Mouse (Mus musculus) MEL (cell line): ENCODE results near the gene Fbxl15. TPM values are rescaled to one million over a fixed set of nuclear protein-coding genes. Genes with fewer than 3 reads are reported as not detected.

Experiments
- DNase-seq: peaks from one replicate; pipeline ENCODE4 v3.0.0; 2011; ENCODE audit warnings: low read depth, low spot score
- H3K27ac ChIP-seq: 2 replicates; pipeline ENCODE4 v1.5.1; 2012; ENCODE audit warnings: low read depth, mild to moderate bottlenecking, control low read depth, low read length, moderate library complexity; ENCODE audit not compliant: control insufficient read depth
- H3K27me3 ChIP-seq, 2 experiments: fragments of 150-350 bp in 1 of 2; sonication (generic) in 1 of 2; 2 replicates each; pipeline ENCODE4 v1.6.1; 2012; ENCODE audit warnings: low read length in 2 of 2, mild to moderate bottlenecking in 2 of 2, improper control_type of control experiment in 1 of 2, moderate library complexity in 1 of 2; ENCODE audit not compliant: insufficient read depth in 2 of 2, control insufficient read depth in 1 of 2
- H3K36me3 ChIP-seq, 2 experiments: 2 replicates each; pipeline ENCODE4 v1.6.1; 2012 to 2014; ENCODE audit warnings: low read length in 2 of 2, improper control_type of control experiment in 1 of 2, inconsistent platforms in 1 of 2, mild to moderate bottlenecking in 1 of 2; ENCODE audit not compliant: insufficient read depth in 2 of 2, control insufficient read depth in 1 of 2
- H3K4me1 ChIP-seq, 2 experiments: fragments of 150-350 bp in 1 of 2; sonication (generic) in 1 of 2; 2 replicates each; pipeline ENCODE4 v1.6.1; 2012; ENCODE audit warnings: low read length in 2 of 2, improper control_type of control experiment in 1 of 2, mild to moderate bottlenecking in 1 of 2; ENCODE audit not compliant: insufficient read depth in 2 of 2, control insufficient read depth in 1 of 2
- H3K4me3 ChIP-seq, 2 experiments: fragments of 150-350 bp in 1 of 2; sonication (generic) in 1 of 2; 2 replicates each; pipeline ENCODE4 v1.5.1; 2012; ENCODE audit warnings: low read depth in 2 of 2, low read length in 2 of 2, mild to moderate bottlenecking in 2 of 2, moderate library complexity in 2 of 2, control low read depth in 1 of 2, improper control_type of control experiment in 1 of 2; ENCODE audit not compliant: control insufficient read depth in 1 of 2, insufficient read depth in 1 of 2
- H3K79me2 ChIP-seq: 2 replicates; pipeline ENCODE4 v1.6.1; 2012; ENCODE audit warnings: mild to moderate bottlenecking, low read length, moderate library complexity; ENCODE audit not compliant: control insufficient read depth, poor library complexity, insufficient read depth
- H3K9ac ChIP-seq: 2 replicates; pipeline ENCODE4 v1.6.1; 2012; ENCODE audit warnings: low read depth, mild to moderate bottlenecking, control low read depth, low read length, moderate library complexity; ENCODE audit not compliant: control insufficient read depth, poor library complexity, severe bottlenecking
- H3K9me3 ChIP-seq: fragments of 150-350 bp; sonication (generic); replicated peaks from 2 replicates; pipeline ENCODE4 v1.6.1; 2012; ENCODE audit warnings: mild to moderate bottlenecking, low read length, improper control_type of control experiment, moderate library complexity; ENCODE audit not compliant: insufficient read depth
- CHD1 ChIP-seq: IDR thresholded peaks from 2 replicates; pipeline ENCODE4 v1.6.1; 2012; ENCODE audit warnings: low read depth, mild to moderate bottlenecking, inconsistent platforms, low read length, improper control_type of control experiment
- EP300 ChIP-seq, 2 experiments: IDR thresholded peaks; 2 replicates each; pipeline ENCODE4 v1.6.1; 2011; ENCODE audit warnings: improper control_type of control experiment in 2 of 2, low read length in 2 of 2, low read depth in 1 of 2, mild to moderate bottlenecking in 1 of 2
- GATA1 ChIP-seq: IDR thresholded peaks from 2 replicates; pipeline ENCODE4 v1.6.1; 2011; ENCODE audit warnings: low read depth, low read length, improper control_type of control experiment
- HCFC1 ChIP-seq: IDR thresholded peaks from 2 replicates; pipeline ENCODE4 v1.6.1; 2012; ENCODE audit warnings: low read depth, mild to moderate bottlenecking, inconsistent platforms, low read length, improper control_type of control experiment, moderate library complexity
- MAFK ChIP-seq: IDR thresholded peaks from 2 replicates; pipeline ENCODE4 v1.6.1; 2011; ENCODE audit warnings: low read depth, mild to moderate bottlenecking, low read length, improper control_type of control experiment, borderline replicate concordance
- MAX ChIP-seq: IDR thresholded peaks from 2 replicates; pipeline ENCODE4 v1.6.1; 2011; ENCODE audit warnings: low read length, improper control_type of control experiment
- MEF2A ChIP-seq: IDR thresholded peaks from 2 replicates; pipeline ENCODE4 v1.6.1; 2014; ENCODE audit warnings: low read depth, mild to moderate bottlenecking, inconsistent platforms, low read length, improper control_type of control experiment; ENCODE audit not compliant: poor library complexity, insufficient replicate concordance, severe bottlenecking; ENCODE audit errors: extremely low read depth
- NELFE ChIP-seq: IDR thresholded peaks from 2 replicates; pipeline ENCODE4 v1.6.1; 2011; ENCODE audit warnings: low read depth, low read length, improper control_type of control experiment
- NRF1 ChIP-seq: IDR thresholded peaks from 2 replicates; pipeline ENCODE4 v1.6.1; 2014; ENCODE audit warnings: low read depth, mild to moderate bottlenecking, inconsistent platforms, low read length, improper control_type of control experiment, moderate library complexity; ENCODE audit not compliant: poor library complexity, insufficient read depth, severe bottlenecking
- POLR2A ChIP-seq, 2 experiments: IDR thresholded peaks; 2 replicates each; pipeline ENCODE4 v1.6.1; 2011 to 2012; ENCODE audit warnings: low read length in 2 of 2, mild to moderate bottlenecking in 2 of 2, control low read depth in 1 of 2, improper control_type of control experiment in 1 of 2, low read depth in 1 of 2, moderate library complexity in 1 of 2; ENCODE audit not compliant: control insufficient read depth in 1 of 2, insufficient read depth in 1 of 2, poor library complexity in 1 of 2
- POLR2AphosphoS2 ChIP-seq: IDR thresholded peaks from 2 replicates; pipeline ENCODE4 v1.6.1; 2011; ENCODE audit warnings: low read length, improper control_type of control experiment
- RCOR1 ChIP-seq: IDR thresholded peaks from 2 replicates; pipeline ENCODE4 v1.6.1; 2012; ENCODE audit warnings: low read depth, mild to moderate bottlenecking, inconsistent platforms, low read length, improper control_type of control experiment
- TAL1 ChIP-seq: IDR thresholded peaks from 2 replicates; pipeline ENCODE4 v1.6.1; 2012; ENCODE audit warnings: mild to moderate bottlenecking, inconsistent platforms, low read length, moderate library complexity, mixed read lengths
- TBP ChIP-seq: IDR thresholded peaks from 2 replicates; pipeline ENCODE4 v1.8.0; 2011; ENCODE audit warnings: low read depth, low read length, improper control_type of control experiment
- USF1 ChIP-seq: IDR thresholded peaks from 2 replicates; pipeline ENCODE4 v1.6.1; 2014; ENCODE audit warnings: low read depth, mild to moderate bottlenecking, inconsistent platforms, low read length, improper control_type of control experiment, moderate library complexity
- USF2 ChIP-seq, 2 experiments: IDR thresholded peaks; 2 replicates each; pipeline ENCODE4 v1.6.1; 2011 to 2012; ENCODE audit warnings: improper control_type of control experiment in 2 of 2, low read length in 2 of 2, borderline replicate concordance in 1 of 2, inconsistent platforms in 1 of 2, low read depth in 1 of 2, mild to moderate bottlenecking in 1 of 2; ENCODE audit not compliant: insufficient read depth in 1 of 2
- ZC3H11A ChIP-seq: IDR thresholded peaks from 2 replicates; pipeline ENCODE4 v1.6.1; 2012; ENCODE audit warnings: low read depth, mild to moderate bottlenecking, inconsistent platforms, low read length, improper control_type of control experiment
- ZKSCAN1 ChIP-seq: IDR thresholded peaks from 2 replicates; pipeline ENCODE4 v1.6.1; 2012; ENCODE audit warnings: low read depth, mild to moderate bottlenecking, inconsistent platforms, low read length, improper control_type of control experiment, moderate library complexity
- ZMIZ1 ChIP-seq: IDR thresholded peaks from 2 replicates; pipeline ENCODE4 v1.6.1; 2012; ENCODE audit warnings: low read depth, mild to moderate bottlenecking, inconsistent platforms, low read length, improper control_type of control experiment, moderate library complexity
- polyA plus RNA-seq, 2 experiments: library from polyadenylated mRNA; stranded (reverse) in 1 of 2; unstranded in 1 of 2; fragments of >175 nt in 1 of 2; fragments of >200 nt in 1 of 2; gene quantifications; 2 replicates each; pipeline versions ENCODE4 v1.2.1 to v1.2.4; 2012; ENCODE audit warnings: low replicate concordance in 2 of 2, low read depth in 1 of 2; ENCODE audit not compliant: insufficient read length in 2 of 2, insufficient read depth in 1 of 2, missing spikeins in 1 of 2
- total RNA-seq: library from RNA; depleted of rRNA; stranded (reverse); fragments of 300-350 nt; gene quantifications from 2 replicates; pipeline ENCODE4 v1.2.3, GENCODE M21; 2012; rRNA removed

The Fbxl15 gene
- total and polyA plus RNA-seq, 3 experiments: 12.7 to 13.2 TPM; not detected in 1

DNA sequence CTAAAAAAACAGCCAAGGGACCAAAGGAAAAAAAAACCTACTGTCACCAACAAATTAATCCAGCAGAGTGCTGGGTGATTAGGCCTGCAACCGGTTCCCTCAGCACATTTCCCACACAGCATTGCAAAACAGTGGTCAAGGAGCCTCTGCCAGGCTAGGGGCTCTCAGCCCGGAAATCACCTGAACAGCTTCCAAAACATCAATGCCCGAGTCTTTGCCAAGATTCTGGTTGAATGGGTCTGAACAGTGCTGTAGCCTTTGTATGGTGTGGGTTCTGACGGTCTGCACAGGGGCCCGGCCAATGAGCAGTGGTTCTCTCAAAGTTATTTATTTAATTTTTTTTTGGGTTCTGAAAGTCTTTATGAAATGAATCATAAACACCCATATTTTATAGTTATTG is 47.5 kb downstream of the Fbxl15 start:
- H3K79me2 ChIP-seq: no peaks in the 10 kb centered on the region
- no peak for DNase-seq
- H3K4me3 ChIP-seq: no peak overlapping the region
- no peak overlapping the region for H3K9ac ChIP-seq
- TF ChIP-seq CHD1 (no peak), USF2 (IDR thresholded peaks at IDR 0.05; ENCODE audit: borderline replicate concordance in 1 of 2, insufficient read depth in 1 of 2, low read depth in 1 of 2, low read length in 2 of 2) (no peak), NRF1 (no peak), TBP (no peak), GATA1 (no peak), ZKSCAN1 (no peak), MAFK (no peak), ZC3H11A (no peak), USF1 (no peak), TAL1 (no peak), HCFC1 (no peak), NELFE (no peak), RCOR1 (no peak), MEF2A (no peak), EP300 (IDR thresholded peaks at IDR 0.05; ENCODE audit: low read depth in 1 of 2, low read length in 2 of 2) (no peak), MAX (no peak)
- H3K4me1 ChIP-seq: no peaks in the 10 kb centered on the region
- H3K27ac ChIP-seq: no peak overlapping the region
- no peaks in the 10 kb centered on the region for H3K9me3 ChIP-seq
- H3K27me3 ChIP-seq: no peaks in the 10 kb centered on the region
- peaks cover 0 to 17% of the 10 kb centered on the region in 2 experiments; a peak in 2 of 4 replicates for H3K36me3 ChIP-seq

DNA sequence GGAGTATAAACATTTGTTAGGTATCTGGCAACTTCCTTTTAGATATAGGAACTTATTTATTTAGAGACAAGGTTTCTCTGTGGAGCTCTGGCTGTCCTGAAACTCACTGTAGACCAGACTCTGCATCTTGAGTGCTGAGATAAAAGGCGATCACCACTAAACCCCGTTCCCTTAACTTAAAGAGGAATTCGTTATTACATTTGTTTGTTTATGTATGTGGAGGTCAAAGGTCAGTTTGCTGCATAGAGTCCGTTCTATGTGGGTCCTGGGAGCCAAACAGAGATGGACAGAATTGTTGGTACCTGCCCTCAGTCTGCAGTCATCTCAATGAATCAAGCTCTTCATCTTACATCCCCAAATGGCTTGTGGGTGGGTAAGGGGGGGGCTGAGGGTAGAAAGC is 47.9 kb downstream of the Fbxl15 start:
- H3K79me2 ChIP-seq: no peaks in the 10 kb centered on the region
- no peaks in the 10 kb centered on the region for H3K9me3 ChIP-seq
- H3K27me3 ChIP-seq: no peaks in the 10 kb centered on the region
- H3K27ac ChIP-seq: no peak overlapping the region
- H3K4me3 ChIP-seq: no peak overlapping the region
- peaks cover 0 to 19% of the 10 kb centered on the region in 2 experiments; a peak in 2 of 4 replicates for H3K36me3 ChIP-seq
- H3K9ac ChIP-seq: no peak overlapping the region
- no peaks in the 10 kb centered on the region for H3K4me1 ChIP-seq
- TF ChIP-seq POLR2A (IDR thresholded peaks at IDR 0.05; ENCODE audit: control insufficient read depth in 1 of 2, insufficient read depth in 1 of 2, low read depth in 1 of 2, low read length in 2 of 2, poor library complexity in 1 of 2) (peak in 1 of 2 experiments; percentile 20; a peak in 1 of 4 replicates), RCOR1 (no peak), POLR2AphosphoS2 (peak; percentile 80; the same call in 1 of the 2 replicates), ZMIZ1 (no peak)
- DNase-seq: no peak

Other genes with a start within 250 kb of the Fbxl15 start
- 1.2 and 1.4 TPM in 2 replicates for gene Elovl3, start 196.3 kb upstream of the Fbxl15 start, total RNA-seq
- gene Elovl3, start 196.3 kb upstream of the Fbxl15 start, polyA plus RNA-seq: 1 to 10 TPM in 1 of 2 experiments, not detected in 1; 2.3 TPM
- 0.08 and 0.10 TPM in 2 replicates for gene Pitx3, start 179.9 kb upstream of the Fbxl15 start, total RNA-seq
- gene Pitx3, start 179.9 kb upstream of the Fbxl15 start, polyA plus RNA-seq: under 1 TPM in 1 of 2 experiments, not detected in 1; 0.28 TPM
- gene Gbf1, start 175.7 kb upstream of the Fbxl15 start, total RNA-seq: 20.1 and 23.7 TPM in 2 replicates
- 100 to 1,000 TPM in 1 of 2 experiments, 10 to 100 TPM in 1; 54.1 to 400 TPM for gene Gbf1, start 175.7 kb upstream of the Fbxl15 start, polyA plus RNA-seq
- 25.3 and 27.2 TPM in 2 replicates for gene Nfkb2, start 23.9 kb upstream of the Fbxl15 start, total RNA-seq
- gene Nfkb2, start 23.9 kb upstream of the Fbxl15 start, polyA plus RNA-seq: 10 to 100 TPM in 1 of 2 experiments, not detected in 1; 43.0 TPM
- gene Psd, start 1.0 kb upstream of the Fbxl15 start, total RNA-seq: 1.9 and 4.5 TPM in 2 replicates
- gene Psd, start 1.0 kb upstream of the Fbxl15 start, polyA plus RNA-seq: 10 to 100 TPM in 1 of 2 experiments, not detected in 1; 17.2 TPM
- 270 and 302 TPM in 2 replicates for gene Cuedc2, start 10.5 kb downstream of the Fbxl15 start, total RNA-seq
- gene Cuedc2, start 10.5 kb downstream of the Fbxl15 start, polyA plus RNA-seq: 100 to 1,000 TPM; 251 to 297 TPM
- 4.7 and 5.5 TPM in 2 replicates for gene Mfsd13a, start 12.9 kb downstream of the Fbxl15 start, total RNA-seq
- 10 to 100 TPM in 1 of 2 experiments, not detected in 1; 45.9 TPM for gene Mfsd13a, start 12.9 kb downstream of the Fbxl15 start, polyA plus RNA-seq
- gene 2310034G01Rik, start 22.1 kb downstream of the Fbxl15 start, total RNA-seq: 0.50 and 0.78 TPM in 2 replicates
- under 1 TPM in 1 of 2 experiments, not detected in 1; 0.95 TPM for gene 2310034G01Rik, start 22.1 kb downstream of the Fbxl15 start, polyA plus RNA-seq
- 140 TPM in 2 replicates for gene Actr1a, start 67.6 kb downstream of the Fbxl15 start, total RNA-seq
- 100 to 1,000 TPM; 193 to 530 TPM for gene Actr1a, start 67.6 kb downstream of the Fbxl15 start, polyA plus RNA-seq
- 11.4 and 13.7 TPM in 2 replicates for gene Sufu, start 68.7 kb downstream of the Fbxl15 start, total RNA-seq
- gene Sufu, start 68.7 kb downstream of the Fbxl15 start, polyA plus RNA-seq: 10 to 100 TPM in 1 of 2 experiments, not detected in 1; 42.5 TPM
- 19.1 and 21.2 TPM in 2 replicates for gene Trim8, start 173.5 kb downstream of the Fbxl15 start, total RNA-seq
- 10 to 100 TPM in 1 of 2 experiments, not detected in 1; 57.2 TPM for gene Trim8, start 173.5 kb downstream of the Fbxl15 start, polyA plus RNA-seq
- 62.4 and 74.8 TPM in 2 replicates for gene Arl3, start 245.0 kb downstream of the Fbxl15 start, total RNA-seq
- gene Arl3, start 245.0 kb downstream of the Fbxl15 start, polyA plus RNA-seq: 100 to 1,000 TPM in 1 of 2 experiments, not detected in 1; 123 TPM
- 16.1 and 20.3 TPM in 2 replicates for gene Sfxn2, start 245.2 kb downstream of the Fbxl15 start, total RNA-seq
- 10 to 100 TPM; 21.2 to 36.6 TPM for gene Sfxn2, start 245.2 kb downstream of the Fbxl15 start, polyA plus RNA-seq